Mouse (Mus musculus) mature B cell (primary cell): ENCODE measurements at regions not wholly inside any gene's neighbourhood (a gene's known extent, or its start where the extent isn't known, plus 50 kb on each side); places are given as distances from the start of the nearest gene placed in this dataset.

Source experiments
- in situ Hi-C: fragments of 300-500 bp; cut with MboI; formaldehyde crosslinking; loops from 2 replicates; pipeline ENCODE4 v1.14.3; 2019

DNA sequence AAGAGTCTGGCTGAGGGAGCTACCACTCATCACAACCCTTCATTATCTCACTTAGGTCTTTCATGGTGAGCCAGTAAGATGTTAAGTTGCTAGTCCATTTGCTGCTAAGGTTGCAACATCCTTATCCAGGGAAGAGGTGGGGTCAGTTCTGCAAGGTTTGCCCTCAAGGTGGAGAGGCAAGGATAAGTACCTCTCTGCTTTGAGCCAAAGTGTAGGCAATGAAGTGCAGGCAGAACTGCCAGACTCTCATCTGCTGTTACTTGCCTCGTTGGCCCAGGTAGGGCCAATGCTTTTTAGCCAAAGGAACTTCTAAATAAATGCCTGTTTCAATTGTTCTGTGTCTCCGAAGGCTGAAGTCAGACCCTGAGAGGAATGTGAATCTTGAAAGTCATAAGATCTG is 59.6 kb upstream of the Lclat1 start:
- in situ Hi-C loops = no loop called here

DNA sequence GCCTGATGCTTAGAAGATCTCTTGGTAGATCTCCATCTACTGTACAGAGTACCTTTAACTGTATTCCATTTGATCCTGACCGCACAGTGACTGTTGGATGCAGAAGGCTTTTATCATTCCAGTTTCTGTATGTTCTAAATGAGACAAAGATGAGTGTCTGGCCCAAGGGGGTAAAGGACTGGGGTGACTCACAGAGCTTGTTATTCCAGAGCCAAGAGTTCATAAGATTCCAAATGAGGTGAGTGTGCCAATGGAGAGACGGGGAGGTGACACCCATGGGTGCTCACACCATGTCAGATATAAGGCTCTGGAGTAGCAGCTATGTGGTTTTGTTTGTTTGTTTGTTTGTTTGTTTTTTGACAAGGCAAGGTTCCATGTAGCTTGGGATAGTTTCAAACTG is 54.8 kb upstream of the Lclat1 start:
- in situ Hi-C loops = no loop called here

DNA sequence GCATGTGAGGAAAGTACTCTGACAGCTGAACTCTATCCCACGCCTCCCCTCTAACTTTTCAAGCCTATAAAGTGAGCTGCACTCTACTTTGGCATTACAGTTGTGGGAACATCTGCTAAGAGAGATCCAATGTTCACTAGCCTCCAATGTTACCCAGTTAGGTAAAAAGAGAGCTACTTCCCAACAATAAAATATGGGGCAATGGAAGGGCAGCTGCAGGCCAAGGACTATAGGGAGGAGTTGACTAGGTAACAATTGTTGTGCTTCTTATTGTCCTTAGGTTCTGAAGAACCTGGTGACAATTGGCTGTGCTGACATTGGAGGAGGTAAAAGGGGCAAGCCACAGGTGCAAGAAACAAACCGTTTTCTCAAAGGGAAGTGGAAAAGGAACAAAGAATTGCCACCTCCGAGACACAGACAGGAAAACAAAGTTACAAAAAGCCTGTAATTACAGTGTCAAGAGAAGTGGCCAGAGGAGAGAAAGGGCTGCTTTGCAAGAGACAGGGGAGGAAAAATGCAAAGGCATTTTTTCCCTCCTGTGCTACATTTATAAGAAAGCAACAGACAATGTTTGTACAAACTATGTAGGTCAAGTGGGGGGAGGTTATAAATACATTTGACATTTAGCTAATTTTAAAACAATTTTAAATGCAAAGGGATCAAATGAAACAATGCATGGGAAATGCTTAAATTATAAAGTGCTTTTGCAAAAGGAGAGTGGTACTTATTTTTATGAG is 54.1 kb upstream of the Lclat1 start:
- in situ Hi-C loops = no loop called here

DNA sequence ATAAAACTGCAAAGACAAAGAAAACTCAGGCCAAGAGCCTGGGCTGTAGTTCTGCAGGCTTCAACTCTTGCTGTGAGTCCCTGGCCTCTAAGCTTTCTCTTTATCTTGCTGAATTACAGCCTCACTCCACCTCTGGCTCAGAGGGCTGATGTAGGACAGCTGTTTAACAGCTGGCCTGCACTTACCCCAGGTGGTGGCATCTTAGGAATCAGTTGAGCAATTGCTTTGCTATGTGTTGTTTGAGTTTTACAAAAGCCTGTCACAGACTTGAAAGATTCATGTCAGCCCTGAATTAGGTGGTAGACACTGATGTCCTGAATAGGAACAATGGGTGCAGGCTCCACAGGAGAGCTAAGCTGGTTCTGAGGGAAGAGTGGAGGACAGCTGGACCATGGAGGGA is 53.6 kb upstream of the Lclat1 start:
- in situ Hi-C loops = no loop called here

DNA sequence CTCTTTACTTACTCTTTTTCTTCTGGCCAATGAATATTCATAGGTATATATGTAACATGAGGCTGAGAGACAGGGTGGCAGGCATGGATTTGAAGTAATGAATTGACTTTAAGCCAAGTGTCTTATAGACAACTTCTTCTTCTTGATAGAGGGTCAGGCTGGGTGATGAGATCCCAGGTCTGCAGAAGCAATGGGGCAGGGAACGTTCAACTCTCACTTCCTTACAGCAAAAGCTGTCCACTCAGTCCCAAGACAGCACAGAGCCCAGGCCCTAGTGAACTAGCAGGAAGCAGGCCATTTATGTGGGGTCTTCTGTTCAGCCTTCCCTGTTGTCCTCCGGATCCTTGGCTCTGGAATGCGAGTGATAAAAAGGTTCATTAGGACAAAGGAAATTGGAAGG is 52.6 kb upstream of the Lclat1 start:
- in situ Hi-C loops = no loop called here

DNA sequence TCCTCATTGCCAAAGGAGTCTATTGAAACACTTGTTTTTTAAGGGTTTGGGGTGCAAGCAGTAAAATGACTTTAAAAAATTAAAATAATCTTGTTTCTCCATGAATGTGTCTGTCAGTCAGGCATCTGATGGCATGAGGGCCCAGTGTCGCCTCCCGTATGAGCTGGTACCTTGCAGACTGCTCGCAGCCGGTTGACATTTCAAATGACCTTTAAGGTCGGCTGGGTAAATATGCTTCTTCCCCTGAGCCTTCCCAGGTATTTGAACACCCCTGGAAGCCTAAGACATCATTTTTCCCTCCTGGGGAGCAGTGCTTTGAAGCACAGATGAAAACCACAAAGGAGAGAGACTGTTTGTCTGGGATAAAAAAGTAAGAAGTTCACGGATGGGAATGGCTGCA is 52.2 kb upstream of the Lclat1 start:
- in situ Hi-C loops = no loop called here

DNA sequence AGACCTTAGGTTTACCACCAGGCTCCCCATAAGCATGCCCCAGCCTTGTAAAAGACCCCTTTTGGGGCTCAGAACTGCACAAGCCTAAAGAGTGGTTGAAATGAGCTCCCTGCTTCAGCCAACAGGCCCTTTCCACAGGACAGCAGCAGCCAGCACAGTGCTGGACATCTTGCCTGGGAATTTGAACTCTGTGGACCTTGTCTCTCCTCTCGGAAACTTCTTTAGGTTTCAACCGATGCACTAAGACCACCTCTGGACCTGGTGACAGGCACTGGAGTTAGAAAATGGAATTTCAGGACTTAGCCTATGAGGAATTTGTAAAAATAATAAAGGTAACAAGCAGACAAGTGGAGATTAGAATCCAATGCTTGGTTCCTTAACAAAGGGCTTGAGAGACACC is 51.2 kb upstream of the Lclat1 start:
- in situ Hi-C loops = no loop called here
